Mouse (Mus musculus) large intestine, adult 2 months (tissue): ENCODE data around the gene Gna13. TPM values are rescaled to one million over a fixed set of nuclear protein-coding genes. Genes with fewer than 3 reads are reported as not detected.
"Not testable (repeated sequence)": the region's sequence is repeated elsewhere in the genome, so short reads cannot be mapped to it uniquely, and the experiment has no call there.

Source experiments
- DNase-seq: peaks from one replicate; pipeline ENCODE4 v3.0.0-alpha.2; 2012; ENCODE audit warnings: low read depth, low spot score
- WGBS: fragments of 180-500 bp; shearing (Covaris S2); methylation state at CpG from one replicate; pipeline ENCODE4 v1.1.7; 2018; 5-methylcytosine and 5-hydroxymethylcytosine counted together
- polyA plus RNA-seq: library from polyadenylated mRNA; depleted of rRNA; stranded (reverse); fragments of >200 nt; gene quantifications from 2 replicates; pipeline ENCODE4 v1.2.3, GENCODE M21; 2012; rRNA removed

Gna13 gene
- 29.9 and 50.5 TPM in 2 replicates for polyA plus RNA-seq

DNA sequence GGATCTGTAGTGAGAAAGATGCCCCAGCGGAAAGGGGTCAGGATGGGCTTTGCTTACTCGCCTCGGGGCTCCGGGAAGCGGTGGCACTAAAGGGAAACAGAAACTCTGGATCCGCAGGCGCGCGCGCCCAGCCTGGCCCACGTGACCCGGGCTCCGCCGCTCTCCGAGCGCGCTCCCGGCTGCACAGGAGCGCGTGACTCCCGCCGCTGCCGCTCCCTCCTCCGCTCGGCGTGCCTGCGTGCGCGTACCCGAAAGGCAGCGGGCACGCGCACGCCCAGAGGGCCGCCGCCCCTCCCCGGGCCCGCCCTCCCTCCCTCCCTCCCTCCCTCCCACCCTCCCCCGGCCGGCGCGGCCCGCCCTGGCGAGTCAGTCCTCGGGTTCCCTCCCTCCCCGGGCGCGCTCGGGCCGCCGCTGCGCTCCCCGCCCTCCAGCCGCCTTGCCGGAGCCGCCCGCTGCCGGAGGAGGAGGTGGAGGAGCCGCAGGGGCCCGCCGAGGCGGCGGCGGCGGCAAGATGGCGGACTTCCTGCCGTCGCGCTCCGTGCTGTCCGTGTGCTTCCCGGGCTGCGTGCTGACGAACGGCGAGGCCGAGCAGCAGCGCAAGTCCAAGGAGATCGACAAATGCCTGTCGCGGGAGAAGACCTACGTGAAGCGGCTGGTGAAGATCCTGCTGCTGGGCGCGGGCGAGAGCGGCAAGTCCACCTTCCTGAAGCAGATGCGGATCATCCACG lies at the start of gene Gna13:
Gna13 (plus strand) TSS at position 369 of the 728 bp plus-strand sequence.
- DNase-seq, result no peak

DNA sequence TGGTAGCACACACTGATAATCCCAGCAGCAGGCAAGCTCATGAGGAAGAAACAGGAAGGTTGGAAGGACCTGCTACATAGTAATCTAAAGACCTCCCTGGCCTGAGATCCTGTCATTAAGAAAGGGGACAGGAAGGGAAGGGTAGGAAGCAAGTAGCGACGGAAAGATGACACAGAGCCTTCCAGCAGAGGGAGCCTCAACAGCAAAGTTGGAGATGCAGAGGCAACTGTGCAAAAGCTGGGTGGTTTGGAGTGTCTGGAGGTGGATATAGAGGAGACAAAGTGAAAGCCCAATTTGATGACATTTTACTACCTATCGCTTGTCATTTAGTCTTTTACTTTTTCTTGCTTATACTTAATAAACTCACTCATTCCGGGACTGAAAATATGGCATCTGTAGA lies 45.7 kb upstream of the Gna13 start:
- WGBS, result 40% methylated on average over 4 of the region's 4 CpGs
- no peak for DNase-seq

More for the DNA sequence above, at the start of gene Gna13:
- WGBS, result under 1% methylated on average over 74 of the region's 89 CpGs

DNA sequence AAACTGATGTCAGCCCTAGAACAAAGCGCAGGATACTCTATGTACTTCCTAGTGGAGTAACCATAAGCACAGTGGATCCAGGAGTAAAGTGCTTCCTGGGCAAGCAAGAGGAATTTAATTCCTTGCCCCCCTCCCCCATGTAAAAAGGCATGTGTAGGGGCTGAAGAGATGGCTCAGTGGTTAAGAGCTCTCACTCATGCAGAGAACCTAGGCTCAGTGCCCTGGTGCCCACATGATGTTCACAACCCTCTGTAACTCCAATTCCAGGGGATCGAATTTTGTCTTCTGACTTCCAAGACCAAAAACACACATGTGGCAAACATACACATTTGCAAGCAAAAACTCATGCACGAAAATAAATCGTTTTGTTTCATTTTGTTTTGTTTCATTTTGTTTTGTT lies 43.2 kb upstream of the Gna13 start:
- DNase-seq, result no peak
- 90% methylated on average over 4 of the region's 4 CpGs for WGBS

DNA sequence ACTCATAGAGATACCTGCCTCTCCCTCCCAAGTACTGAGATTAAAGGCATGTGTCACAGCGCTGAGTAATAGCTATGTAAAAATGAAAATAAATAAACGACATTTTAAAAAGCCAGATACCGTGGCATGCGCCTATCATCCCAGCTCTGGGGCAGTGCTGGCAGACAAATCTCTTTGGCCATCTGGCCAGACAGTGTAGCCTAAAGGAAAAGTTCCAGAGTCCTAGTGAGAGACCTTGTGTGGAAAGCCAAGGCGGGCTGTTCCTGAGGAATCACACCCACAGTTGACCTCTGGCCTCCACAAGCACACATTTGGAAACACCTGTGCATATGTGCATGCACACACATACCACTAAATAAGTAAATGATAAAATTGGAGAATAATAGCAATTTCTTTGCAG lies 42.7 kb upstream of the Gna13 start:
- 70% methylated on average over 5 of the region's 5 CpGs for WGBS
- DNase-seq, result no peak

DNA sequence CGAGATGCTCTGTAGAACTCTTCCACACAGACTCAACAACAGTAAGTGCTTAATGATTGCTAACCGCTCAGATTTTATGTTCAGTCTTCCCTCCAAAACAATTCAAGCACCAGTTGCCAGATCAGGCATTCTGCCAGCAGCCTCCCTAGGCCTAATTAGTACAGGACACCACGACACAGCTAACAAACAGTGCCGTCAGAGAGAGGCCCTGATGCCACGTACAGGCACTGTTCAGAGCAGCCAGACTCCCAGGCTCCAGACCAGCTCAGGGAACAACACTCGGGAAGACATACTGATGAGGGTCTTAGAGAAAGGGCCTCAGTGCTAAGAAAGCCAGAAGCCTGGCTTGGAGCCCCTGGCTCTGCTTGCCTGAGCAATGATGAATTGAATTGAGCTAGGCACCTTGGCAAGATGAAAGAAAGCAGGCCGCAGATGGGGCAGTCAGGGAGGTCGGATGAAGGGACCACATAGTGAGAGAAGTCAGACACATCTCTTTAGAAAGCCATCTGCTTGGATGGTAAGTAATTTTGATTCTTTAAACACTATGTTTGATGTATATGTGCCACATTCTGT lies 42.2 kb upstream of the Gna13 start:
- WGBS, result 55% methylated on average over 8 of the region's 8 CpGs
- no peak for DNase-seq

DNA sequence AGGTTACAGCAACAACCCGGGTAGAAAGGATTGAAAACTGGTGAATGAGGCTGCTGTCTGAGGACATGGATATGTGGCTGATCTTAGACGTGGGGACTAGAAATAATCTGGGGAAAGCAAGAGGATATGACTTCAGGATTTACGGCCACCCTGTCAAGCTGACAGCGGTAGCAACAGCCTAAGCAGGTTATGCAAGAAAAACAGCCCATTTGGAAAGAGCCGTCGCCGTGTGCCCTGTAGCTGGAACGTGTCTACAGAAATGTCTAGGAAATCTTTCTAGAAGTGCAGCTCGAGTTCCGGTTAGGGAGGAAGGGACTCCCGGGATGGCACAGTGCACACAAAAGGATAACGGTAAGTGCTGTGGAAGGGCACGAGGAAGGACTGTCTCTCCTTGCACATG lies 36.4 kb upstream of the Gna13 start:
- no peak for DNase-seq
- WGBS, result 39% methylated on average over 13 of the region's 13 CpGs

DNA sequence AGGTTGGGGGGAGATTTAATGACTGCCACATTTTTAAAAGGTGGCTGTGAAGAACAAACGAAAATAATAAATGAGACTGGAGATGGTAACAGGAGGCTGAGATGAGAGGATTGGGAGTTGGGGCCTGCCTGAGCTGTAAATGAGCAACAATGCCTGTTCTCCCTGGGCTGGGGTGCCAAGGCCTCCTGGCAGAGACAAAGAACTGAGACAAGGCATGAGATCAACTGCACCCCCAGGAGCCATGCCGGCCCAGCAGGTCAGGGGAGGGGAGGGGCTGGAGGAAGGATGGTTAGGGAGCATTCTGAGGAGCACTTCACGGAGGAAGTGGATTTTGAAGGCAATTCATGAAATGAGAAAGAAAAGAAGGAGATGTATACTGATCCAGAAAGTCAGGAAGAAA lies 35.2 kb upstream of the Gna13 start:
- no peak for DNase-seq
- 64% methylated on average over 3 of the region's 3 CpGs for WGBS

DNA sequence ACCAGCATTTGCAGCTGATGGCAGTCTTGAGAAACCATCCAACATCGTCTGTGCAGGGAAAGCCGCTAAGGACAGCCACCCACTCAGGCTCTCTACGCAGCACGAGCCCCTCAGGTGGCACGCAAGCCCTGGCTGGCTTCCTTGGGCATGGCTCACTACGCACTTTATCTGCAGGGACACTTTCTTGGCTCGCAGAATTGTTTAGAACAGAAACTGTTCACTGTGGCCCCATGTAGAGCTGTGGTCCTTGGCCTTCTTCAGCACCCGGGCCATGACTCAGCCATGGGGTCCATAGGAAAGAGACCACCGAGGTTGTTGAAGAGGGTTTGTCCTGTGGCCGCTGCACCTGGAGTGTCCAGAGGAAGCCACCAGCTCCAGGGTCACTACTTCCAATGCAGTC lies 34.7 kb upstream of the Gna13 start:
- WGBS, result 86% methylated on average over 10 of the region's 10 CpGs
- DNase-seq, result no peak

DNA sequence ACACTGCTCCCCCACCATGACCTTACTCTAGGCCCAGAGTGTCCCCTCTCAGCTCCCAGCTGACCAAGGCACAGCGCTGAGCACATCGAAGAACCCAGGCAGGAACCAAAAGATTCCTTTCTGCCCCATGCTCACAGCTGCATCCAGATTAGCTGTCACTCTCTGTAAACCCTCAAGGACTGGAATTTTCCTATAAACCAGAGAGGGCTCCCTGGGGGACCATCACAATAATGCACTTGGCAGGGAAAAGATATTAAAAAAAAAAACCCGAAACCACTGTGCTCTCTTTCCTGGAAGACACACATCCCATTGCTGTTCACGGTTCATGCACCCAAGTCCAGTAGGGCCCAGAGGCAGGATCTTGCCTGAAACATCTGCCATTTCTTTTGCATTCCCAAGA lies 33.3 kb upstream of the Gna13 start:
- 72% methylated on average over 4 of the region's 4 CpGs for WGBS
- no peak for DNase-seq

DNA sequence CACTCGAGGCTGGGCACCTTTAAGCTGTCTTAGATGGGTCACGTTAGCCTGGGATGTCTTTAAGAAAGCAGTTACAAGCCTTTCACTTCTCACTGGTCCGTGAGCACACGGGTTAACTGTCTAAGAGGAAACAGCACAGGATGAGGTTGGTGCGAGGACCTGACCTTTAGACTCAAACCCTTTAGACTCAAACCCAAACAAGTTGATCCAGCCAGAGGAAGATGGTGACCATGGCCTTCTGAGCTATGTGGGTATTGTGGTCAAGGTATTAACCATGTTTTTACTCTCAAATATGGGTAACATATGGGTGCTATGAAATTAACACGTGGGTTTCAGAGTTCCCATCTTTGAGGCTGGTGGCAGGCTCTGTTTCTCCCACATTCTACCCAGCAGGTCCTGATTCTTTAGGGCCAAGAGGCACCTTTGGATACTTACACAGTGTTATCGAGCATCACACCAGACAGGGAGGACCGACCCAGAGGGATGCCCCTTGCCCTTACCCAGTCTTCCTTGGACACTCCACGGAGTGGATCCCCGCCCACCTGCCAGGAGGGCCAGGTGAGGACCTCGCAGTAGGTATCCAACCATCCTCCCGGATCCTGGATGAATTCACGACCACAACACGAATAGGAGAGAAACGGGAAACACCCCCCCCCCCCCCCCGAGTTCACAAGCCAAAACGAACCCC lies 31.8 kb upstream of the Gna13 start:
- WGBS, result 23% methylated on average over 17 of the region's 17 CpGs
- DNase-seq, result no peak

DNA sequence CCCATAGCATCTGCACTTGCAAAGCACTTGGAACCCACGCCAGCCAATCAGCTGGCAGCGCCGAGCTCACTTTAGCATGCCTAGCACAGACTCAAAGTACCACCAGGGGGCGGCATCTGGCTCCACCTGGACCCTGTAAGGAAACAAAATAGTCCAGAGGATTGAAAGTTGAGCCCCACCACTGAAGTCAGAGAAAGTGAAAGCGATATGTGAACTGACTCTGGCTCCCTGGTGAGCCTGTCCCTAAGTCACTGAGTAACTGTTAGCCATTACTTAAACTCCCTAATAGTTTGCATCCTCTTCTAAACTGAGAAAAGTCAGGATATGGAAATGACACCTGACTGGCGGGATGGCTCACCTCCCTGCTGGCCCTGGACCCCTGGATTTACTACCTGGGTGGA lies 31.2 kb upstream of the Gna13 start:
- DNase-seq, result peak; percentile 93
- 3% methylated on average over 6 of the region's 6 CpGs for WGBS

DNA sequence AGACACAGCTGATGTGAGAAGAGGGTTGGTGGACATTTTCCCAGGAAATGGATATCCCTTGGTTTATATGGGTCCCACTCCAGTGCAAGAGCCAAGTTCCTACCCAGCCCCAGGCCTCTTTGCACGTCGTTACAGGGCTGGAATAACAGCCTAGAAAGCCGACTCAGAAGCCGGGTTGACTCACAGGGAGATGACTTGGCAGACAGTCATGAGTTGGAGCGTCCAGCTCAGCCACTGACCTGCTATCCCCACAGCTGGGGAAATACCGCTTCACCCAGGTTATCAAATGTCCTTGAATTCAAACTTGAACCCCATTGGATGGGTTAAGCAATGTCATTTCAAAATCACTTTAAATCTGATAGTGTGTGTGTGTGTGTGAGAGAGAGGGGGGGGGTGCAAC lies 29.9 kb upstream of the Gna13 start:
- DNase-seq, result no peak
- WGBS, result 60% methylated on average over 6 of the region's 6 CpGs

DNA sequence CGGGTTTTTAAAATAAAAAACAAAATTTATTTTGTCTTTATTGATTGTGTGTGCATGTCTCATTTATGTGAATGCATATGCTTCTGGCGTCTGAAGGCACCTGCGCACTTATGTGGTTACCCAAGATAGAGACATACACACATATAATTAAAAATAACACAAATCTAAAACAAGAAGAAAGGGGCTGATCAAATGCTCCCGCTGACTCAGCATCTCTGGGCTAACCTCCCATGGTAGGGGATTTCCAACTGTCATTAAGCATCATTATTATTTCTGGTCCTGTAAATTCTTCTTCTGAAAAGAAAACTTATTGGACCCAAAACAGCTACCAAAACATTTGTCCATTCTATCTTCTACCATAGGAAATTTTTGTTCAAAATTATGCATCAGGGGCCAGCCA lies 27.9 kb upstream of the Gna13 start:
- 91% methylated on average over 4 of the region's 4 CpGs for WGBS
- DNase-seq, result no peak

DNA sequence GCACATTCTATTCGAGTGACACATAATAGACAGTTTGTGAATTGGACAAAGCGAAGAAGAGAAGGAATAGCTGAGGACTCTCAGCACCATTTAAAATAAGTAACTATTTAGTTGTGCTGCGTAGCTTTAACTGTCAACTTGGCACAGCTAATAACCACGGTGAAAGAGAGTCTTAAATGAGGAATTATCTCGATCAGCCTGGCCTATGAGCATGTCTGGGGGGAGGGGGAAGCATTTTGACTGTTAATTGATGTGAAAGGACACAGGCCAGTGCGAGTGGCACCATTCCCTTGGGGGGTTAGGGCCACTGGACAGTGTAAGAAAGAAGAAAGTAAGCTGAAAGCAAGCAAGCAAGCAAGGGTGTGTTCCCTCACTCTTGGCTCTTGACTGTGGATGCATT lies 26.7 kb upstream of the Gna13 start:
- WGBS, result 59% methylated on average over 6 of the region's 6 CpGs
- DNase-seq, result no peak

DNA sequence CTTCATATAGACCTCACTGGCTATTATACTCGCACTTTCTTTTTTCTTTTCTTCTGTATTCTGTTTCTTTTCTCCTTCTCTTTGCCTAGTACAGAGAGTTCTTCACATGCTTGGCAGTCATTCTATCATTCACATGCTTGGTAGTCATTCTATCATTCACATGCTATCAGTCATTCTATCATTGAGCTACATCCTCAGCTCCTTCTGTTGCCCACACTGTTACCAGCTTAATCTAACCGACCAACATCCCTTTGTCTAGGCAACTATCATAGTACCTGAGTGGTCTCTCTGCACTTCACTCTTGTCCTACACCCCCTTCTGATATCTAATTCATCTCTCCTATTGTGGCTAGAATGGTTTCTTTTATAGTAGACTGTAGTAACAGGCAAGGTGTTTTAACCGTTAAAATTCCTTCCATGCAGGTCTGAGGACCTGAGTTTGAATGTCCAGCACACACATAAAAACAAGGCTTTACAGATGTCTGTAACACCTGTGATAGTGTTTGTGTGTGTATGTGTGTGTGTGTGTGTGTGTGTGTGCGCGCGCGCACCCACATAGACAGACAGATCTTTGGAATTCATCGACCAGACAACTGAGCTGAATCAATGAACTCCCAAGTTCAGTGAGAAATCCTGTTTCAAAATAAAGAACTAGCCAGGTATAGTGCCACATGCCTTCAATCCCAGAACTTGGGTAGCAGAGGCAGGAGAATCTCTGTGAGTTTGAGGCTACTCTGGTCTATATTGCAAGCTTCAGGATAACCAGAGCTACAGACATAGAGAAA lies 23.3 kb upstream of the Gna13 start:
- no peak for DNase-seq
- WGBS, result 96% methylated on average over 8 of the region's 8 CpGs

DNA sequence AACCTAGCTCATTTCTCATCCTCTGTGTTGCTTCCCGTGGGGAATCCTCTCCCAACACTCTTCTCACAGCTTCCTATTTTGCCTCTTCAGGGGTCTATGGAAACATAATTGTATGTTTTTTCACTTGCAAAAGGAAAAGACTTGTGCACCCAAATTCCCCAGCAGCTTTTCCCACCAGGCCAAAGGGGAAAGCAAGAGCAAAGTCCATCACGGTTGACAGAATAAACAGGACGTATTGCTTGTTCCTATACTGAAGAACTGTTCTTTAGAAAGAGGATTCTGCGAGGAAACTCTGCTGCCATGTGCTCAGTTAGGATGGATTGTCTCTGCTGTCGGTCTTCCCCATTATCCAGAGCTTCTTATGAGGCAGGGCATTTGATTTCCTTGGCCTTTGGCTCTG lies 22.1 kb upstream of the Gna13 start:
- 36% methylated on average over 5 of the region's 5 CpGs for WGBS

DNA sequence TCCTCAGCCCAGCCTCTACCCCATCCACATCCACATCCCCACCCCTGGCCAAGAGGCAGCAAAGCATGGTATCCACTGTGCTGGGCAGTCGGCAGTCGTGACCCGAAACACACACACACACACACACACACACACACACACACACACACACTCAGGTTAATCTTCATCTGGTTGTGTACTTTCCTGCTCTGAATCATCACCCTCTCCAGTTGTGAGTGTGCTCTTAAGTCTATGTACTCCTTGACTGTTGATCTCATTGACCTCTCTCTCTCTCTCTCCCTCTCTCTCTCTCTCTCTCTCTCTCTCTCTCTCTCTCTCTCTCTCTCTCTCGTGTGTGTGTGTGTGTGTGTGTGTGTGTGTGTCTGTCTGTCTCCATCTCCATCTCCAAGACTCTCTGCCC lies 20.0 kb upstream of the Gna13 start:
- DNase-seq, result not testable (repeated sequence)
- whole genome bisulfite sequencing, result 82% methylated on average over 4 of the region's 4 CpGs

More for the DNA sequence above, 22.1 kb upstream of the Gna13 start:
- no peak for DNase-seq

DNA sequence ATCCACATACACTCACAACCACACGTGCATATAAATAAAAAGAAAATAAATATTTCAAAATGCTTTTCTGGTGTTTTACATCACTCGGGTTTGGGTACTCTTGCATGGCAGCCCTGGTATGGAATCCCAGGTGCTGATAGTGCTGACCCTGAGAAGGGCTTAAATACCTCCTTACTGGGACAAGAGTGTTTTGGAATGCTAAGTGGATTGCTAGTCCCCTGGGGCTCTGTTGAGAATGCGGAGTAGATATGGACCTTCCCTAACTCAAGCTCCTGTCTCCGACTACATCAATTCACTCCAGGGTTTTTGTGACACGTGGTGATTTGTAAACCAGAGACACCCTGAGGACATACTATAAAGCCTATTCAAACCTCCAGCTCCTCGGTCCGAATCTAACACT lies 19.1 kb upstream of the Gna13 start:
- 59% methylated on average over 7 of the region's 7 CpGs for WGBS

DNA sequence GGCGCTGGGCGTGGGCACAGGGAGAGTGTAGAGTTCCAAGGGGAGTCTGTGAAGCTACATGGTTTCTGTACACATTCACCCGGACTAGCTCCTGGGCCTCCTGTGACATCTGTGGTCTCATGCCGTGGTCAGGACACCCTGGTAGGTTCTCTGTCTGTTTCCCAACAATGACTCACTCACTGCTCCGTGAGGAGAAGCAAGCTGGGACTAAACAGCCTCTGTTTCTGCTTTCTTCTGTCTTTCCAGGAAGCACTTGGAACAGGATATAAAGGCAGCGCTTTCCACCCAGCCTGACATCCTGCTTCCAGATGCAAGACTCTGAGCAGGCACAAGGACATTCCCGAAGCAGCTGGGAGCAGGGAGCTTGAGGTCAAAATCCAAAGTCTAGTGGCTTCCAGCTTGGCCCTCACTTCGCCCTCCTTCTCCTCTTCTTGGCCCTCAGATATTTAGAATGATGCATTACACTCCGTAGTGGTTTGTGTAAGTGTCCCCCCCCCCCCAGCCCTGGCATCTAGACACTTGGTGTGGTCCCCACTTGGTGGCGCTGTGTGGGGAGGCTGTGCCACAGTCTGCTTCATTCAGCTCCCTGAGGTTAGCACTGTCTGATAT lies 18.5 kb upstream of the Gna13 start:
- WGBS, result 21% methylated on average over 10 of the region's 10 CpGs
- DNase-seq, result no peak

More for the DNA sequence above, 19.1 kb upstream of the Gna13 start:
- no peak for DNase-seq
